9 mouse cellular contexts compared by ENCODE assay signal in the genomic region with DNA sequence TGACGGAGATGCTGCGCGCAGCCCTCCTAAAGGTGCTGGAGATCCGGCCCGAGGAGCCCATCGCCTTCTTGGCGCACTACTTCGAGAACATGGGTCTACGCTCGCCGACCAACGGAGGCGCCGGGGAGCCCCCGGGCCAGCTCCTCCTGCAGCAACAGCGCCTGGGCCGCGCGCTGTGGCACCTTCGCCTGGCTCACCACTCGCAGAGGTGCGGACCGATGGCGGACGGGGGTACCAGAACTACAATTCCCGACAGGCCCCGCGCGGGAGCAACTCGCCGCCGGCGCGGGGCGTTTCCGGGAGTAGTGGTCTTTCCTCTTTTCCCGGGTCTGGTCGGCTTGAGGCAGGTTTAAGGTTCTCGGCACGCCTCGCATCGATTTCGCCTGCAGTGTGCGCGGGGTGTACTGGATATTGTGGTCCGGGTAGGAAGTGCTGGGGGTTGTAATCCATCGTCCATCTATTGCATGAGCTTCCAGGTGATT. TPM values are rescaled to one million over a fixed set of nuclear protein-coding genes. Genes with fewer than 3 reads are reported as not detected.
DNase-seq lines count a peak whose midpoint lies in the region; ATAC-seq and TF ChIP-seq lines count a peak whose summit lies in the region.
"Had no signal": no experiment of that assay in that cellular context is flagged by ENCODE, and none has a peak within 500 bp of the region (broad histone marks: within the 10 kb centered on the region; RNA-seq: fewer than 3 reads in every experiment).

No protein-coding gene starts in this region.

- H3K9ac ChIP-seq in heart, embryonic 14.5 days (ENCODE audit: low read length), result peak overlapping the region; percentile 82
- H3K9ac ChIP-seq in liver, embryonic 16.5 days (ENCODE audit: low read depth, low read length), result peak overlapping the region; percentile 91
- peak overlapping the region; percentile 83 for H3K9ac ChIP-seq in neural tube, embryonic 14.5 days (replicated peaks; ENCODE audit: low read depth, low read length)

- peak; percentile 41; the same call in 1 of the 2 replicates for TF ChIP-seq POLR2A in embryonic fibroblast, embryonic 13.5 days (IDR thresholded peaks at IDR 0.05; ENCODE audit: low read depth, low read length)

- H3K36me3 ChIP-seq in heart, embryonic 14.5 days (ENCODE audit: control insufficient read depth, insufficient read depth, low read length), result no peaks in the 10 kb centered on the region
- no peaks in the 10 kb centered on the region for H3K36me3 ChIP-seq in liver, embryonic 16.5 days (ENCODE audit: control insufficient read depth, insufficient read depth)
- no peaks in the 10 kb centered on the region for H3K36me3 ChIP-seq in neural tube, embryonic 14.5 days (ENCODE audit: control insufficient read depth, insufficient read depth, low read length)

- no peaks in the 10 kb centered on the region for H3K27me3 ChIP-seq in heart, embryonic 14.5 days (ENCODE audit: control insufficient read depth, insufficient read depth, low read length)
- no peaks in the 10 kb centered on the region for H3K27me3 ChIP-seq in liver, embryonic 16.5 days (ENCODE audit: control insufficient read depth, insufficient read depth, low read depth, low read length)
- H3K27me3 ChIP-seq in neural tube, embryonic 14.5 days (ENCODE audit: control insufficient read depth, insufficient read depth, low read length), result no peaks in the 10 kb centered on the region

- H3K4me3 ChIP-seq in embryonic fibroblast, embryonic 13.5 days (ENCODE audit: insufficient read depth, low read length), result peak overlapping the region; percentile 89
- H3K4me3 ChIP-seq in heart, embryonic 14.5 days (ENCODE audit: control insufficient read depth in 1 of 2, insufficient read depth in 1 of 2, low read depth in 1 of 2, low read length in 2 of 2), result peak overlapping the region; percentile 84 to 86
- H3K4me3 ChIP-seq in liver, embryonic 16.5 days (ENCODE audit: low read depth, low read length), result peak overlapping the region; percentile 100
- peak overlapping the region; percentile 91 for H3K4me3 ChIP-seq in neural tube, embryonic 14.5 days (ENCODE audit: low read depth, low read length)

- ATAC-seq in heart, embryonic 14.5 days (ENCODE audit: insufficient number of reproducible peaks, insufficient read depth, low FRiP score, low read depth), result peak; percentile 58
- peak; percentile 61 for ATAC-seq in liver, embryonic 16.5 days (ENCODE audit: low read depth)
- ATAC-seq in neural tube, embryonic 14.5 days (ENCODE audit: low read depth), result peak; percentile 62

- WGBS in heart, embryonic 14.5 days, result under 1% methylated on average over 47 of the region's 47 CpGs
- 0% methylated on average over 47 of the region's 47 CpGs for WGBS in liver, embryonic 16.5 days (ENCODE audit: insufficient replicate concordance)
- WGBS in neural tube, embryonic 14.5 days, result under 1% methylated on average over 46 of the region's 47 CpGs

- H3K27ac ChIP-seq in embryonic fibroblast, embryonic 13.5 days (ENCODE audit: insufficient read depth, low read length), result peak overlapping the region; percentile 86
- peak overlapping the region; percentile 84 to 90 for H3K27ac ChIP-seq in heart, embryonic 14.5 days (replicated peaks in 1 of 2; ENCODE audit: control insufficient read depth in 1 of 2, insufficient read depth in 1 of 2, low read depth in 2 of 2, low read length in 2 of 2)
- H3K27ac ChIP-seq in liver, embryonic 16.5 days (ENCODE audit: low read length), result peak overlapping the region; percentile 88
- H3K27ac ChIP-seq in neural tube, embryonic 14.5 days (ENCODE audit: low read depth, low read length), result peak overlapping the region; percentile 97

- H3K4me2 ChIP-seq in heart, embryonic 14.5 days (ENCODE audit: low read length), result peak overlapping the region; percentile 89
- peak overlapping the region; percentile 88 for H3K4me2 ChIP-seq in liver, embryonic 16.5 days (ENCODE audit: low read depth, low read length)
- peak overlapping the region; percentile 53 for H3K4me2 ChIP-seq in neural tube, embryonic 14.5 days (ENCODE audit: low read depth, low read length)

- no peaks in the 10 kb centered on the region for H3K9me3 ChIP-seq in heart, embryonic 14.5 days (ENCODE audit: control insufficient read depth, low read length)
- H3K9me3 ChIP-seq in liver, embryonic 16.5 days (replicated peaks; ENCODE audit: control insufficient read depth, low read length), result no peaks in the 10 kb centered on the region
- no peaks in the 10 kb centered on the region for H3K9me3 ChIP-seq in neural tube, embryonic 14.5 days (ENCODE audit: control insufficient read depth, low read length)

- DNase-seq in CD4-positive, CD25-positive, alpha-beta regulatory T cell, adult 2 months (ENCODE audit: low read depth, low spot score), result peak; percentile 76
- peak; percentile 81 for DNase-seq in brain, adult 2 months (ENCODE audit: low read depth, low spot score)
- DNase-seq in kidney, postnatal 10 days, result peak; percentile 86
- DNase-seq in testis, postnatal 10 days (ENCODE audit: low spot score), result peak; percentile 87

- TF ChIP-seq CTCF in embryonic fibroblast, embryonic 13.5 days (IDR thresholded peaks at IDR 0.05; ENCODE audit: borderline replicate concordance, insufficient read depth, low read length), result no peak

- H3K4me1 ChIP-seq in embryonic fibroblast, embryonic 13.5 days (ENCODE audit: control insufficient read depth, insufficient read depth, low read length), result no peaks in the 10 kb centered on the region
- H3K4me1 ChIP-seq in heart, embryonic 14.5 days (ENCODE audit: control insufficient read depth in 2 of 2, insufficient read depth in 2 of 2, low read length in 2 of 2), result peaks cover 5 to 9% of the 10 kb centered on the region in 2 experiments
- peaks cover 12% of the 10 kb centered on the region for H3K4me1 ChIP-seq in liver, embryonic 16.5 days (ENCODE audit: control insufficient read depth, low read depth, low read length)
- peaks cover 17% of the 10 kb centered on the region for H3K4me1 ChIP-seq in neural tube, embryonic 14.5 days (ENCODE audit: control insufficient read depth, insufficient read depth, low read length)

RNA-seq across cellular contexts. Expression of gene Tpgs1, which starts 0.4 kb away (rescaled TPM):
- 15.5 and 16.0 TPM in 2 replicates for polyA plus RNA-seq in embryonic fibroblast, embryonic 13.5 days (2011; ENCODE audit: insufficient read length, low read depth, missing spikeins)
- 44.5 and 48.2 TPM in 2 replicates for polyA plus RNA-seq in heart, embryonic 14.5 days (2014; fragmentation: Nextera tagmentation; extraction: Ambion mirVana)
- 19.3 and 19.4 TPM in 2 replicates for polyA plus RNA-seq in liver, embryonic 16.5 days (2015; fragmentation: Nextera tagmentation; extraction: Ambion mirVana)
- 104 and 118 TPM in 2 replicates for polyA plus RNA-seq in neural tube, embryonic 14.5 days (2014; fragmentation: Nextera tagmentation; extraction: Ambion mirVana)

RNA-seq across cellular contexts. Expression of gene Madcam1, which starts 5.3 kb away (rescaled TPM):
- not detected in 2 replicates for polyA plus RNA-seq in embryonic fibroblast, embryonic 13.5 days (2011; ENCODE audit: insufficient read length, low read depth, missing spikeins)
- 1.00 and 1.8 TPM in 2 replicates for polyA plus RNA-seq in heart, embryonic 14.5 days (2014; fragmentation: Nextera tagmentation; extraction: Ambion mirVana)
- 0.16 and 0.24 TPM in 2 replicates for polyA plus RNA-seq in liver, embryonic 16.5 days (2015; fragmentation: Nextera tagmentation; extraction: Ambion mirVana)
- 0.82 and 1.2 TPM in 2 replicates for polyA plus RNA-seq in neural tube, embryonic 14.5 days (2014; fragmentation: Nextera tagmentation; extraction: Ambion mirVana)
- polyA plus RNA-seq: frontal cortex, adult 2 months had no signal

RNA-seq across cellular contexts. Expression of gene Cdc34, which starts 12.4 kb away (rescaled TPM):
- polyA plus RNA-seq in embryonic fibroblast, embryonic 13.5 days (2011; ENCODE audit: insufficient read length, low read depth, missing spikeins), result 117 and 149 TPM in 2 replicates
- 106 and 109 TPM in 2 replicates for polyA plus RNA-seq in heart, embryonic 14.5 days (2014; fragmentation: Nextera tagmentation; extraction: Ambion mirVana)
- polyA plus RNA-seq in liver, embryonic 16.5 days (2015; fragmentation: Nextera tagmentation; extraction: Ambion mirVana), result 80.5 and 81.5 TPM in 2 replicates
- polyA plus RNA-seq in neural tube, embryonic 14.5 days (2014; fragmentation: Nextera tagmentation; extraction: Ambion mirVana), result 69.7 and 74.6 TPM in 2 replicates

RNA-seq across cellular contexts. Expression of gene Gzmm, which starts 19.2 kb away (rescaled TPM):
- 0.65 TPM in 1 of 2 replicates, not detected in the other for polyA plus RNA-seq in embryonic fibroblast, embryonic 13.5 days (2011; ENCODE audit: insufficient read length, low read depth, missing spikeins)
- 0.77 and 0.94 TPM in 2 replicates for polyA plus RNA-seq in heart, embryonic 14.5 days (2014; fragmentation: Nextera tagmentation; extraction: Ambion mirVana)
- 0.15 and 0.22 TPM in 2 replicates for polyA plus RNA-seq in liver, embryonic 16.5 days (2015; fragmentation: Nextera tagmentation; extraction: Ambion mirVana)
- 1.1 and 1.3 TPM in 2 replicates for polyA plus RNA-seq in neural tube, embryonic 14.5 days (2014; fragmentation: Nextera tagmentation; extraction: Ambion mirVana)

RNA-seq across cellular contexts. Expression of gene Odf3l2, which starts 24.1 kb away (rescaled TPM):
- polyA plus RNA-seq in embryonic fibroblast, embryonic 13.5 days (2011; ENCODE audit: insufficient read length, low read depth, missing spikeins), result not detected in 2 replicates
- polyA plus RNA-seq in heart, embryonic 14.5 days (2014; fragmentation: Nextera tagmentation; extraction: Ambion mirVana), result not detected in 2 replicates
- not detected in 2 replicates for polyA plus RNA-seq in liver, embryonic 16.5 days (2015; fragmentation: Nextera tagmentation; extraction: Ambion mirVana)
- polyA plus RNA-seq in neural tube, embryonic 14.5 days (2014; fragmentation: Nextera tagmentation; extraction: Ambion mirVana), result not detected in 2 replicates

Comparison
In these comparisons a context has a peak if more than half of its experiments do, and no peak if none do; other contexts are left out.
1. Peak in every context shown above with its lines: DNase-seq, ATAC-seq, H3K4me3 ChIP-seq and H3K27ac ChIP-seq.